Mouse (Mus musculus) myocyte (in vitro differentiated cells): ENCODE results near the gene Dtx2.

Source experiments
- E2F4 ChIP-seq: IDR thresholded peaks from one replicate; pipeline ENCODE4 v1.6.1; 2011; ENCODE audit warnings: mild to moderate bottlenecking, control low read depth, moderate library complexity; ENCODE audit not compliant: insufficient read depth
- MYOD1 ChIP-seq, 3 experiments: IDR thresholded peaks; one replicate each; pipeline ENCODE4 v1.6.1; 2011; ENCODE audit warnings: control low read depth in 2 of 3, low read depth in 2 of 3, mild to moderate bottlenecking in 2 of 3, moderate library complexity in 1 of 3; ENCODE audit not compliant: insufficient read length in 2 of 3, control insufficient read depth in 1 of 3
- POLR2A ChIP-seq: IDR thresholded peaks from one replicate; pipeline ENCODE4 v1.6.1; 2011; ENCODE audit warnings: low read depth, mild to moderate bottlenecking, control low read depth, moderate library complexity; ENCODE audit not compliant: insufficient read length
- POLR2AphosphoS2 ChIP-seq: IDR thresholded peaks from one replicate; pipeline ENCODE4 v1.6.1; 2011; ENCODE audit warnings: low read depth, control low read depth; ENCODE audit not compliant: insufficient read length
- REST ChIP-seq: IDR thresholded peaks from one replicate; pipeline ENCODE4 v1.6.1; 2011; ENCODE audit warnings: mild to moderate bottlenecking, control low read depth, moderate library complexity; ENCODE audit not compliant: insufficient read depth, insufficient read length
- USF1 ChIP-seq: IDR thresholded peaks from one replicate; pipeline ENCODE4 v1.6.1; 2011; ENCODE audit warnings: low read depth, mild to moderate bottlenecking, control low read depth, moderate library complexity

- TF ChIP-seq USF1: no peak
- no peak for TF ChIP-seq MYOD1 (IDR thresholded peaks at IDR 0.05; ENCODE audit: control insufficient read depth in 1 of 3, insufficient read length in 2 of 3, low read depth in 2 of 3)
- no peak for TF ChIP-seq POLR2A
- TF ChIP-seq REST: no peak
- TF ChIP-seq POLR2AphosphoS2: no peak
- TF ChIP-seq E2F4: no peak
These were observed 42.1 kb downstream of the Dtx2 start for GRCm38 (mm10) chr5:136036667-136037066.
